Mouse (Mus musculus): ENCODE measurements around the gene Gosr1.

Gene Gosr1

DNA sequence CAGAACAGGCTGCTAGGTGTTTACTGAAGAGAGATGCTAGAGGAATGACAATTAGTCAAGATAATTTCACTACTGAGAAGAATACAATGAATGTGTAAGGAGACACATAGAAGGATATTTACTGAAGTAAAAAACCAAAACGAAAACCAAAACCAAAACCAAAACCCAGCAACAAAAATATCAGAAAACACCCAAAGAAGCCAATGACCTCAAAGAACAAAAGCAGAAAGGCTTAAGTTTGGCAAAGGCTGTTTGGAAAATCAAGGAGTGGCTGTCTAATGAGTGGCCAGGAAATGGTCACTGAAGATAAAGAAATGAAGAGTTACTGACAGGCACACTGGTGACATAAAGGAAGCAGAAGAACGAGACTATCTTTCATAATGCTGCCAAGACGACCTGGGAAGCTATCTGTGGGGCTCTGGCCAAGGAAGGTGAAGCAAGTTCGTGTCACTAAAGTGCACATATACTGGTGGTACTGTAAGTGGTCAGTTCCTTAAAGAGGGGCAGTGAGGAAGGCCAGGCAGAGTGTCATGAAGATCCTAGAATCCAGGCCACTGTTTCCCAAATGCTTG is 27.5 kb downstream of the Gosr1 start:
- in situ Hi-C loops (cut with MboI, MseI), result no loop called here

DNA sequence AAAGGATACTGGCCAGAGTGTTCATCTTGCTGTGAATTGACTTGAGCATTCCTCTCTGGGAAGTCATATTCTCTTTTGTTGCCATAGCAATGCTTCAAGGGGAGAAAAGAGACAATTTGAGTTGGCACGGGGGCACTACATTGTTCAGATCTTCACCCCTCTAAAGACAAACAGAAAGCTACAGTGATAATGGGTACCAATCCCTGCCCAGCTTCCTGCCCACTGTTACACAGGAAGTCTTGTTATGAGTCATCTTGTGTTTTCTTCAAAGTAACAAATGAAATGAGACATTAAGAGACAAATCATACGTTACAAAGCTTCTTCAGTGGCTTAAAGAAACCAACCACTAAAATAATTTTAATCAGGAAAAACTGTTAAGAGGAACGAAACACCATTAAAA is 28.8 kb downstream of the Gosr1 start:
- in situ Hi-C loops (cut with MboI, MseI), result no loop called here

GRCm38 (mm10) chr11:76730650-76731049 is 32.7 kb downstream of the Gosr1 start:
- in situ Hi-C loops (cut with MboI, MseI), result no loop called here

GRCm38 (mm10) chr11:76728093-76728492 is 35.3 kb downstream of the Gosr1 start:
- in situ Hi-C loops (cut with MboI, MseI), result no loop called here

GRCm38 (mm10) chr11:76723911-76724310 is 39.5 kb downstream of the Gosr1 start:
- in situ Hi-C loops (cut with MboI, MseI), result no loop called here

- in situ Hi-C loops (cut with MboI, MseI), result no loop called here
These were observed 46.4 kb downstream of the Gosr1 start for GRCm38 (mm10) chr11:76717000-76717399.

GRCm38 (mm10) chr11:76709625-76710452 is 53.5 kb downstream of the Gosr1 start:
- in situ Hi-C loops (cut with MboI, MseI), result no loop called here

DNA sequence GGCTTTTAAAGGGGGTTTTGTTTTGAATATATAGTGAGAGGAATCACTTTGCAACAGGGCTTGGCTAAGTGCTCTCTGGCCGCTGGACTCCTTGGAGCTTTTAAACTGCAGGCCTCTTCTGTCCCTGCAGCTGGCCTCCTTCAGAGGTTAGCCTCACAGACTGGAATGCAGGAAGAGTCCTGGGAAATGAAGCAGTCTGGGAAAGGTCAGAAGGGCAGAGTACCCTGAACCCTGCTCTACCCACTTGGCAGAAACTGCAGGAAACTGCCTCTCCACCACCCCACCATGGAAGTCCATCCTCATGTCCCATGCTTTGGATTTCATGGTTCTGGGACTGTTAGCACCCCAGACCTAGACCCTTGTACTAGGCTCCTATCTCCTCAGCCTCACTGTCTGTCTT is 54.5 kb downstream of the Gosr1 start:
- in situ Hi-C loops (cut with MboI, MseI), result no loop called here

DNA sequence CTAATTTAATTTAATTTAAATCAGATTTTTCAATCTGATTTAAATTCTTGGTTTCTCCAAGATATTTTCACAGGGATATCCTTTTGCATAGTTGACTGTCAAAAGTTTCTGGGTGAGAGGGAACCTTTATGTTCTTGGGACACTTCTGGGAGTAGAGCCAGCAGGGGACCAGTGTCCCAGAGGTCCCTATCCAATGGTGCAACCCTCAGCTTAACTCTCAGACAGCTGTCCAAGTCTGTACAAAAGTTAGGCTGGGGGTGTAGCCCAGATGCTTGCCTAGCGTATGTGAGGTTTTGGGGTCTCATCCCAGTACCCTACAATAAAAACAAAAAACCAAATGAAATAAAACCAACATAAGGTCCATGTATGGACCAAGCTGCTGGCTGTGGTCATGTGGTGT is 55.3 kb downstream of the Gosr1 start:
- in situ Hi-C loops (cut with MboI, MseI), result no loop called here

GRCm38 (mm10) chr11:76707656-76708055 is 55.7 kb downstream of the Gosr1 start:
- in situ Hi-C loops (cut with MboI, MseI), result no loop called here

DNA sequence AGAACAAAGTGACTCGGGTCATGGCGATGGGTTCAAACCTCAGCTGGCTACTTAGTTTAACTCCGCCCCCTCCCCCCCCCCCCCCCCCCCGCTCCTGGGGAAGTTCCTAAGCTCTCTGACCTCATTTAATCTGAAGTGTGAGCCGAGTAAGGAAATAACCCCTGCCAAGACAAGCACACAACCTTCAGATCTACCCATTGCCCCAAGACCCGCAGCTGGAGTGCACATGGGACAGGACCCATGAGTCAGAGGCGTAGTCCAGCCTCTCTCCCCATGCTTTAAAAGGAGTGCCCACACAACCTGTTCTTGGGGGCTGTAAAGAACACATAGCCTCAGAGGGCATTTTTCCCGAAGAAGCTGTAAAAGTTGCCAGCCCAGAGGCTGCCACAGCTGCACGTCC is 63.8 kb downstream of the Gosr1 start:
- in situ Hi-C loops (cut with MboI, MseI), result no loop called here

DNA sequence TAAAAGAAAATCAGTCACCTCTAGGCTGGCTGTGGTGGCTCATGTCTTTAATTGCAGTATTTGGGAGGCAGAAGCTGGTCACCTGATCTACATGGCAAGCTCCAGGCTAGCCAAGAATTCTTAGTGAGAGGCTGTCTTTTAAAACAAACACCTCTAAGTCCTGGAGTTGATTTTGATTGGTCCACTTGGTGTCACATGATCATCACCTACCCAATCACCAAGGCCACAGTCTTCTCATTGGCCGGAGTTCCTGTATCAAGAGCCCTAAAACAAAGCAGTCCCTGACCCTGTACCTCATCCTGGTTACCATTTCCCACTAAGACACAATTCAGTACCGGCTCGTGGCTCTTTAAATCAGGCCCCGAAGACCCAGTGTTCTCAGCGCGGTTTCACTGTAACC is 67.6 kb downstream of the Gosr1 start:
- in situ Hi-C loops (cut with MboI, MseI), result no loop called here

GRCm38 (mm10) chr11:76692096-76692495 is 71.3 kb downstream of the Gosr1 start:
- in situ Hi-C loops (cut with MboI, MseI), result no loop called here

DNA sequence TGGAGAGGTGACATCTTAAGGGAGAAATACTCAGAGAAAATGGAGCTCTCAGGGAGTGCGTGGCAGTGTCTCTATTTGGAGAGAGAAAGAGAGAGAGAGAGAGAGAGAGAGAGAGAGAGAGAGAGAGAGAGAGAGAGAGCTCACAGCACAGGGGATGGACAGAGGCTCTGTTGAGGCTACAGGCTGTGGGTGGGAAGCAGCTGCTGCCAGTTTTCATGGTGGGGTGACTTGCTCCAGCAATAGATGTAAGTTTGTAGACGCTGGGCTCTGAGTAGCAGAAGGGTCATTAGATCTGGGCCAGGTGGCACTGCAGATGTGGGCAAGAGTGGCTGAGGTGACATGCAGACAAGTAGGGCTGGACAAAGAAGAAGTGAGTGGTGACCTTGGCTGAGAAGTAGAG is 77.8 kb downstream of the Gosr1 start:
- in situ Hi-C loops (cut with MboI, MseI), result loop anchor here (5.0 kb wide), 1 partner anchor 82 kb away; no protein-coding TSS in a partner anchor

GRCm38 (mm10) chr11:76679508-76679907 is 83.9 kb downstream of the Gosr1 start, which contains the start of gene Trarg1:
TSS of gene Trarg1 (plus strand) at chr11:76679808.
- in situ Hi-C loops (cut with MboI, MseI), result loop anchor here (10.0 kb wide), 1 partner anchor 205 kb away; no protein-coding TSS in a partner anchor

All from T-helper 1 cell (primary cell).